9 mouse cellular contexts compared by ENCODE assay signal in genomic region chr7:80889021-80889511, GRCm38 (mm10). TPM values are rescaled to one million over a fixed set of nuclear protein-coding genes. Genes with fewer than 3 reads are reported as not detected.
A peak's percentile ranks its signal among the peaks of the same experiment; 100 is the strongest.
DNase-seq lines count a peak whose midpoint lies in the region; ATAC-seq and TF ChIP-seq lines count a peak whose summit lies in the region.
"Had no signal": no experiment of that assay in that cellular context is flagged by ENCODE, and none has a peak within 500 bp of the region (broad histone marks: within the 10 kb centered on the region; RNA-seq: fewer than 3 reads in every experiment).

No protein-coding gene starts in this region.

- no peak for TF ChIP-seq EP300 in liver, postnatal 0 days (IDR thresholded peaks at IDR 0.05; ENCODE audit: low read depth)

- peaks cover 18% of the 10 kb centered on the region for H3K4me1 ChIP-seq in heart, embryonic 12.5 days (replicated peaks)
- peaks cover 5% of the 10 kb centered on the region for H3K4me1 ChIP-seq in liver, postnatal 0 days (ENCODE audit: insufficient read depth)

- no peaks in the 10 kb centered on the region for H3K9me3 ChIP-seq in heart, embryonic 12.5 days (replicated peaks)
- H3K9me3 ChIP-seq in liver, postnatal 0 days (ENCODE audit: low read length): no peaks in the 10 kb centered on the region

- no peak overlapping the region for H3K4me2 ChIP-seq in heart, embryonic 12.5 days
- peak overlapping the region; percentile 22; the same call in 1 of the 2 replicates for H3K4me2 ChIP-seq in liver, postnatal 0 days (ENCODE audit: low read depth, low read length)

- 43% methylated on average over 9 of the region's 9 CpGs for WGBS in heart, embryonic 12.5 days
- WGBS in liver, postnatal 0 days (ENCODE audit: insufficient replicate concordance): 49% methylated on average over 9 of the region's 9 CpGs

- no peak overlapping the region for H3K4me3 ChIP-seq in heart, embryonic 12.5 days
- no peak overlapping the region for H3K4me3 ChIP-seq in liver, postnatal 0 days (ENCODE audit: low read depth, low read length)

- ATAC-seq in heart, embryonic 12.5 days (ENCODE audit: insufficient number of reproducible peaks, low FRiP score): peak; percentile 76
- peak; percentile 38; the same call in 1 of the 2 replicates for ATAC-seq in liver, postnatal 0 days

- peaks cover 38% of the 10 kb centered on the region for H3K36me3 ChIP-seq in heart, embryonic 12.5 days
- H3K36me3 ChIP-seq in liver, postnatal 0 days (replicated peaks; ENCODE audit: insufficient read depth, low read length): peaks cover 29% of the 10 kb centered on the region

- no peaks in the 10 kb centered on the region for H3K27me3 ChIP-seq in heart, embryonic 12.5 days (replicated peaks)
- no peaks in the 10 kb centered on the region for H3K27me3 ChIP-seq in liver, postnatal 0 days (ENCODE audit: insufficient read depth, low read length)
- H3K27me3 ChIP-seq: Patski had no signal

- DNase-seq in left cerebral cortex, adult 18-20 months (ENCODE audit: low spot score in 2 of 2): peak; percentile 48 to 50
- no peak for DNase-seq in left cerebral cortex, adult 8-10 months (ENCODE audit: low spot score in 2 of 2)
- peak; percentile 73 for DNase-seq in embryo, embryonic 9.5 days (ENCODE audit: extremely low spot score)
- peak; percentile 37 to 42 for DNase-seq in kidney, adult 8-10 months
- DNase-seq in liver, postnatal 0 days: peak; percentile 60
- peak; percentile 53 to 69 for DNase-seq in right cerebral cortex, postnatal 10 days (ENCODE audit: low spot score in 2 of 2)
- DNase-seq in spleen, postnatal 4 days (ENCODE audit: low spot score in 2 of 2): no peak

- H3K27ac ChIP-seq in heart, embryonic 12.5 days (ENCODE audit: poor library complexity, severe bottlenecking): peak overlapping the region; percentile 56
- H3K27ac ChIP-seq in liver, postnatal 0 days (ENCODE audit: low read depth): peak overlapping the region; percentile 60

- no peak overlapping the region for H3K9ac ChIP-seq in heart, embryonic 12.5 days
- peak overlapping the region; percentile 30; the same call in 1 of the 2 replicates for H3K9ac ChIP-seq in liver, postnatal 0 days (replicated peaks)

- no peak for TF ChIP-seq CTCF in liver, postnatal 0 days (IDR thresholded peaks at IDR 0.05; ENCODE audit: low read depth)

RNA-seq across cellular contexts. Expression of gene Wdr73, which starts 12.0 kb away (rescaled TPM):
- 10 to 100 TPM; 27.5 to 29.9 TPM for total RNA-seq in left cerebral cortex, adult 18-20 months (2021)
- 10 to 100 TPM; 26.2 to 29.3 (median 27.8) TPM for total RNA-seq in left cerebral cortex, adult 8-10 months (2022)
- polyA plus RNA-seq in heart, embryonic 12.5 days (2016; fragmentation: Nextera tagmentation; extraction: Ambion mirVana): 18.8 and 19.9 TPM in 2 replicates
- 10.1 and 13.6 TPM in 2 replicates for polyA plus RNA-seq in liver, postnatal 0 days (2015; fragmentation: Nextera tagmentation; extraction: Ambion mirVana)

RNA-seq across cellular contexts. Expression of gene Nmb, which starts 15.8 kb away (rescaled TPM):
- 1 to 10 TPM; 5.3 to 6.0 TPM for total RNA-seq in left cerebral cortex, adult 18-20 months (2021)
- total RNA-seq in left cerebral cortex, adult 8-10 months (2022): 1 to 10 TPM; 3.4 to 7.1 (median 4.7) TPM
- 3.6 and 3.7 TPM in 2 replicates for polyA plus RNA-seq in heart, embryonic 12.5 days (2016; fragmentation: Nextera tagmentation; extraction: Ambion mirVana)
- 1.4 and 1.7 TPM in 2 replicates for polyA plus RNA-seq in liver, postnatal 0 days (2015; fragmentation: Nextera tagmentation; extraction: Ambion mirVana)

RNA-seq across cellular contexts. Expression of gene Zscan2, which starts 28.3 kb away (rescaled TPM):
- 10 to 100 TPM; 15.9 to 17.0 TPM for total RNA-seq in left cerebral cortex, adult 18-20 months (2021)
- total RNA-seq in left cerebral cortex, adult 8-10 months (2022): 10 to 100 TPM; 11.3 to 16.9 (median 14.0) TPM
- polyA plus RNA-seq in heart, embryonic 12.5 days (2016; fragmentation: Nextera tagmentation; extraction: Ambion mirVana): 2.0 and 2.4 TPM in 2 replicates
- 0.43 and 0.47 TPM in 2 replicates for polyA plus RNA-seq in liver, postnatal 0 days (2015; fragmentation: Nextera tagmentation; extraction: Ambion mirVana)

RNA-seq across cellular contexts. Expression of gene Sec11a, which starts 58.5 kb away (rescaled TPM):
- 10 to 100 TPM; 46.4 to 51.0 TPM for total RNA-seq in left cerebral cortex, adult 18-20 months (2021)
- 10 to 100 TPM; 41.1 to 47.5 (median 41.9) TPM for total RNA-seq in left cerebral cortex, adult 8-10 months (2022)
- 145 and 152 TPM in 2 replicates for polyA plus RNA-seq in heart, embryonic 12.5 days (2016; fragmentation: Nextera tagmentation; extraction: Ambion mirVana)
- 82.0 and 89.4 TPM in 2 replicates for polyA plus RNA-seq in liver, postnatal 0 days (2015; fragmentation: Nextera tagmentation; extraction: Ambion mirVana)

Comparison
In these comparisons a context has a peak if more than half of its experiments do, and no peak if none do; other contexts are left out.
1. DNase-seq: peak in left cerebral cortex, adult 18-20 months (2 of 2), embryo, embryonic 9.5 days (single experiment), kidney, adult 8-10 months (2 of 2), liver, postnatal 0 days (single experiment) and right cerebral cortex, postnatal 10 days (2 of 2); none in left cerebral cortex, adult 8-10 months (0 of 2) and spleen, postnatal 4 days (0 of 2).